Mouse (Mus musculus): ENCODE data around the gene Ssrp1. TPM values are rescaled to one million over a fixed set of nuclear protein-coding genes. Genes with fewer than 3 reads are reported as not detected.

Ssrp1 gene
- total RNA-seq, 2 experiments from 2014 or later, result 146 to 154 TPM

- DNase-seq, result no peak
- intact Hi-C loops (cut with DNase I), result loop anchor here (10.0 kb wide), 1 partner anchor 199 kb away; the partner anchor contains the start of gene Slc43a1
Observed at GRCm38 (mm10) chr2:85034169-85034568, 2.9 kb upstream of the Ssrp1 start.

DNA sequence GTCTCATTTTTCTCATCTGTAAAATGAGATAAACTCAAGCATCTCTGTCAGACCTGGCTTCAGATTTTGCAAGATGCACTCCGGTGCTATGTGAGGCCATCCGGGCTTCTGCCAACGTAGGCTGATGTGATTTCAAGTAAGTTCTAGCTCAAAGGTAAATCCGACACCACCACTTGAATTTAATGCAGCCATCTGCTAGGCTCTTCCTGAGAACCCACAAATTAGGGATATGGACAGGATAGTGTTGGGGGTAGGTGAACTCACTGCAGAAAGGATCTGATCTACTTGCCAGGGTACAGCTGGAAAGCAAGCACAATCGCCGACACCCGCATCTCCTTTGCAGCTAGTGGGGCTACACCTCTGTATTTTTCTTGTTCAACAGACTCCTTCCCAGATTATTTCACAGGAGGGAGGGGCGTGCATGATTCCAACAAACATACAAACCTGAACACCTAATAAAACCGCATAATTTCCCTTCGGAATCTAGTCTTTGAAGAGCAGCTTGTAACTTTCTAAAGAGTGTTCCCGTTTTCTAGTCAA lies 457 bp upstream of the Ssrp1 start:
- DNase-seq, result no peak

DNA sequence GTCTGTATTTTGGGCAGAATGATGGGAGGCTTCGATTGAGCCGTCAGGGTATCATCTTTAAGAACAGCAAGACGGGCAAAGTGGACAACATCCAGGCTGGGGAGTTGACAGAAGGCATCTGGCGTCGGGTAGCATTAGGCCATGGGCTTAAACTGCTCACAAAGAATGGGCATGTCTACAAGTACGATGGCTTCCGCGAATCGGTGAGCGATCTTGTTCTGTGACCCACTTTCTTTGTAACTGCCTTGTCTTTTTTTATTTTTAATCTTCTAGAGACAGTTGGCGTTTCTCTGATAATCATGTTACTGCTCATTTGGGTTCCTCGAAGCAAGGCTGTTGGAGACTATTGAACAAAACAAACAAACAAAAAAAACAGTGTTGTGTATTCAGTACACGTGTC lies 1.3 kb downstream of the Ssrp1 start:
- intact Hi-C loops (cut with DNase I), result loop anchor here (10.0 kb wide), 1 partner anchor 204 kb away; the partner anchor contains the start of gene Slc43a1
- DNase-seq, result no peak

More for the DNA sequence above, 457 bp upstream of the Ssrp1 start:
- intact Hi-C loops (cut with DNase I), result loop anchor here (10.0 kb wide), 1 partner anchor 202 kb away; the partner anchor contains the start of gene Slc43a1

DNA sequence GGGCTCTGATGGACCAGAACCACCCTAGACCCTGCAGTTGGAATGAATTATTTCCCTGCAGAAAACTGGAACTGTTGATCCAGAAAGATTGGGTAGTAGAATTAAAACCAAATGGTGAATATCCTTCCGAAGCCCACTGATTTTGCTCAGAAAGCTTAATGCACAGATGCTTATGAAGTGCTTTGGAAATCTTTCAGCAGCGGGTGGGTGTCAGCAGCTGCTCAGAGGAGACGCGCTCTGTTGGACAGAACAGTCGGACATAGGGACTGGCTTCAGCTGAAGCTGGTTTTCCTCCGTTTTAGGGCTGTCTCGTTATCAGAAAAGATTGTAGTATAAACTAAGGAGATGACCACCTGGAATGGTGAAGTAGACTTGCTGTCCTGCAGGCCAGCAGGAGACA lies 6.6 kb downstream of the Ssrp1 start:
- intact Hi-C loops (cut with DNase I), result no loop called here
- DNase-seq, result no peak

GRCm38 (mm10) chr2:85046222-85046621 lies 9.2 kb downstream of the Ssrp1 start:
- intact Hi-C loops (cut with DNase I), result no loop called here

DNA sequence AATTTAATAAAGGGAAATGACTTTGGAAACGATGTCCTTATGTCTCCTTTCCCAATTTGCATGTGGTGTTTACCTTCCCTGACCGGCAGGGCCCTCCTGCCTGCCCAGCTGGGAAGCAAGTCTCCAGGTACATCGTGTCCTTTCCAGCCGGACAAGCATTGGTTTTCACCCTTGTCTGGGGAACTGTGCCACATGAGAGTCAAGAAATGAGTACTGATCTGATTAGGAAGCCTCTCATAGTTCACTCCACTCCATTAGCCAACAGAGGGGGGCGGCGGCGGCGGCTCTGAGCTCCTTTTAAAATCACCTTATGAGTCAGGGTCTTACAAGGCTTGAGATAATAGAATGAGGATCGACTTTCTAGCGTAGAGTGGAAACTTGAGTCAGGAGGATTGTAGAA lies 10.0 kb downstream of the Ssrp1 start:
- intact Hi-C loops (cut with DNase I), result no loop called here
- DNase-seq, result no peak

More at GRCm38 (mm10) chr2:85046222-85046621, 9.2 kb downstream of the Ssrp1 start:
- no peak for DNase-seq

DNA sequence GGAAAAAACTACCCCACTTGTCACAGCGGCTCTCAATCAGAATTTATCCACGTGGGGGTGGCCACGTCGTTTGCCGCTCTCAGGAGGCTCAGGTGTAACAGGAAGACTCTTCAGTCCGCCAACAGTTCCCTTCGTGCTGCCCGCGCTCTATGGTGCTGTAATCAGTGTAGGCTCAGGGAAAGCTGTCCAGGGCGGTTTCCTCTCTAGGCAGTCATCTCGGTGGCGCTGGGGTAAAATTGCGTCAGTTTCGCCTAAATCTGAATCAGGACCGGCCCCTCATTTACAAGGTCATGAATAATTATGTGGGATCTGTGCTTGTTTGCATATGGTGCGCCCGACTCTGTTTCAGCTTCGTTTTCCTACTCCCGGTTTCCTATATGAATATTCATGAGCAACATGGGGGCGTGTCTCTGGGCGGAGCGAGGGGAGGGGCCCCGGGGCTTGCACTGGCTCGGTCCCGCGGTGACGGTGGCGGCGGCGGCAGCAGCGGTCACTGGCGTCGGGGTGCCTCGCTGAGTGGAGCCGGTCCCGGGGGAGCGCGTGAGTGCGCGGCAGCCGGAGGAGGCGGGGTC lies 10.6 kb downstream of the Ssrp1 start, which contains the start of gene Tnks1bp1:
Gene Tnks1bp1, plus strand, starts transcription at position 427 of the 572 bp plus-strand sequence.
- intact Hi-C loops (cut with DNase I), result no loop called here
- DNase-seq, result peak; percentile 92

- intact Hi-C loops (cut with DNase I), result no loop called here
- DNase-seq, result peak; percentile 83
Observed at GRCm38 (mm10) chr2:85048168-85048751, 11.2 kb downstream of the Ssrp1 start.

DNA sequence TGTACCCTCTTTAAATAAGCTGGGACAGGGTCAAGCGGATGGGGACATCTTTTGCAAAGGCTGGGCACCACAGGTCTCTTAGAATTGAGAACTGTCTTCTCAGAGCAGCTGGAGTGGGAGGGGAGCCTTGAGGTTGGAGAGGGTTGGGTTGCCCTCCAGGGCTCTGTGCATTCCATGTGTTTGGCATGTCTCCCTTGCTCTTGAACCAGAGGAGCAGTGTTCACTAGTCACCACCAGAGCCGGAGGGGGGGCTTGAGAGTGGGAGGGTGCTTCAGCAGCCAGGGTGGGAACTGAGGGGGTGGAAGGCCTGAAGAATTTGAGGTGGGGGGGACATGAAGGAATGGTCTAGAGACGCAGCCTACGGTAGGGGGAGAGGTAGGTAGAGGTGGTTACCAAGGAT lies 12.2 kb downstream of the Ssrp1 start:
- DNase-seq, result peak; percentile 36
- intact Hi-C loops (cut with DNase I), result no loop called here

DNA sequence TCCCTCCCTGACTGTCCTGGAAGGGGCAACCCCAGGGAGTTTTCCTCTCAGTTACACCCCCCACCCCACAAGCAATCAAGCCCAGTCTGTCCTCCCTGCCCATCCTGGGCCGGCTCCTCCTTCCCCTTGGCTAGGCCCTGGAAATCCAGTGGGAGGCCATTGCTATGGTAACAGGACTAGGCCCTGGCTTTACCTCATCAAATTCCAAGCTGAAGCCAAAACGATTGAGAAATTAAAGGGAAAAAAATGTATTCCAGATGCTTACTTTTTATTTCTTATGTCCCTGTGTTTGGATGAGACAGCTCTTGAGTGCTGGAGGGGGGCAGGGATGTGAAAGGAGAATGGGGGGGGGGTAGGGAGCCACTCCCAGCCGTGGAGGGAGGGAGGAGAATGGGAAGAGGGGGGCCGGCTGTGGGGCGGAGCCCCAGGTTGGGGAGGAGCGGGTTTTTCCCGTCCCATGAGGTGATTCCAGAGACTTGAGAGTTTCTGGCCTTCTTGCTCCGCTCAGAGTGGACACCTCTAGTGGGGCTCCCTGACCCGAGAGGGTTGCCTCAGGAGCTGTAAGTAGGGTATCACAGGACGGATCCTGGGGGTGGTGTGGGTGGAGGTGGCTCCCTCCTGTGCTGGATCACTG lies 13.1 kb downstream of the Ssrp1 start:
- peak; percentile 78 for DNase-seq
- intact Hi-C loops (cut with DNase I), result no loop called here

- peak; percentile 33 for DNase-seq
- intact Hi-C loops (cut with DNase I), result no loop called here
Observed at GRCm38 (mm10) chr2:85050746-85051145, 13.7 kb downstream of the Ssrp1 start.

GRCm38 (mm10) chr2:85053192-85053816 lies 16.3 kb downstream of the Ssrp1 start:
- no peak for DNase-seq
- intact Hi-C loops (cut with DNase I), result no loop called here

GRCm38 (mm10) chr2:85056711-85057110 lies 19.7 kb downstream of the Ssrp1 start:
- intact Hi-C loops (cut with DNase I), result no loop called here
- no peak for DNase-seq

GRCm38 (mm10) chr2:85059677-85060076 lies 22.6 kb downstream of the Ssrp1 start:
- intact Hi-C loops (cut with DNase I), result no loop called here
- no peak for DNase-seq

- DNase-seq, result peak; percentile 17
- intact Hi-C loops (cut with DNase I), result no loop called here
Observed at GRCm38 (mm10) chr2:85060591-85061060, 23.6 kb downstream of the Ssrp1 start.

DNA sequence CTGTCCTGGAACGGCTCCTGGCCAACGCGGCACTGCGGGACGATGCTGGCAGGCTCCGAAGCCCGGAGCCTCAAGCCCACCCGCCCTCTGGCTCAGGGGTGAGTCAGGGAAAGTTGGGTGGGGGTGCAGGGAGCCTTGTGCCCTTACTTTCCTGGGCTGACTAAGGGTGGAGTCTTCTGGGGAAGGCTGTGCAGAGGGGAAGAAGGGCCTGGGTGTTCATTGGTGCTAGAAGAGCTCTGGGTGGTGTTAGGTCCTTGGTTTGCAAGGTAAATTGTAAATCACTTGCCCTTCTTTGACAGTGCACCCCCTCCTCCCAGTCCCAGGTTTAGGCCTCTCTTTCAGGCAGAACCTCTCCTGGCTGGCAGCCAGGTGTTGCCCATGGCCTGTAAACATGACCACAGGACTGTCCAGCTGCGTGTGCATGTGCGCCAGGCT lies 24.1 kb downstream of the Ssrp1 start:
- DNase-seq, result peak; percentile 27
- intact Hi-C loops (cut with DNase I), result no loop called here

DNA sequence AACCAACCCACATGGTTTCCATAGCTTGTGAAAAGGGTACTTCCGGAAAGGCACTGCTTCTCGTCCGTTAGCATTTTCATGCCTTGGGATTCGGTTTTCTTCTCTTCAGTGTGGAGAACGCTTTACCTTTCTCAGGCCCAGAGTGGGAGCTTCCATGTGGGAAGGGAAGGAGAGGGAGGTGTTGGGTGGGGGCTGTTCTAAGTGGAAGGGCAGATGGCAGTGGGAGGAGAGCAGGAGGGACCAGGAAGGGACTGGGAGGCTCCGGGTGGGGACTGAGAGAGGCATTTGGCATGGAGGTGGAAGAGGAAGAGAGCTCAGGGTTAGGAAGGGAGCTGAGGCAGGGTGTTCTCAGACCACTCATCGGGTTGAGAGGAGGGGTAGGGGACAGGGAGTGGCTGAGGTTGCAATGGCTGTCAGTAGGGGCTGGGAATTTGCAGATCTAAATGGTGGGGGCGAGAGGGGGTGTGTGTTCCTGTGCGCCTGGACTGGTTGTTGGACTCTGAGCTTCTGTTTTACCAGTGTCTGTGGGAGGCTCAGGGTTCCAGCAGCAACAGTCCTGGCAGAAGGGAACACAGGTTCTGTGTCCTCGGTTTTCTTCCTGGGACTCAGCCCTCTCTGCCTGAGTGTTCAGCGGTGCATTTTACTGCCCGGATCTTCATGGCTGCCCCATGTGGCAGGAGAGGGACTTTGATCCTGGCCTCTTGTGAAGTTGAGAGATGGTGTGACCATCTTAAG lies 28.3 kb downstream of the Ssrp1 start:
- intact Hi-C loops (cut with DNase I), result no loop called here

DNA sequence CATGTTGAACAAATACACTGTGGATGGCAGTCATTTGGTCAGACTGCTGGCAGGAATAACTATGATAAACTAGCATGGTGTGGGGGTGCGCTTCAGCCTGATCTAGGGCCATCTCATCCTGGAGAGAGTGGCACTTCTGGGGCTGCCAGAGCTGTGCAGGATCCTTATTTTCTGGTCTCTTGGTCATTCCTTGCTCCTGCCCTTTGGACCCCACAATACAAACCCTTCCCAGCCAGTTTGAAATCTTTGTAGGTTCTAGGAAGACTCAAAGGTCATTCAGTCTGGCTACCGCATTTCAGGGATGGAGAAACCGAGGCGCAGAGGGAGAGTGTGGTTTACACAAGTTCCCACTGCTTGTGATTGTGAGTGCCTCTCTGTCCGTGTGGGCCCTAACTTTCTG lies 29.9 kb downstream of the Ssrp1 start:
- intact Hi-C loops (cut with DNase I), result no loop called here

More for the DNA sequence above, 28.3 kb downstream of the Ssrp1 start:
- DNase-seq, result no peak

GRCm38 (mm10) chr2:85067903-85068625 lies 31.0 kb downstream of the Ssrp1 start:
- intact Hi-C loops (cut with DNase I), result no loop called here
- peak; percentile 21 for DNase-seq

More for the DNA sequence above, 29.9 kb downstream of the Ssrp1 start:
- DNase-seq, result no peak

DNA sequence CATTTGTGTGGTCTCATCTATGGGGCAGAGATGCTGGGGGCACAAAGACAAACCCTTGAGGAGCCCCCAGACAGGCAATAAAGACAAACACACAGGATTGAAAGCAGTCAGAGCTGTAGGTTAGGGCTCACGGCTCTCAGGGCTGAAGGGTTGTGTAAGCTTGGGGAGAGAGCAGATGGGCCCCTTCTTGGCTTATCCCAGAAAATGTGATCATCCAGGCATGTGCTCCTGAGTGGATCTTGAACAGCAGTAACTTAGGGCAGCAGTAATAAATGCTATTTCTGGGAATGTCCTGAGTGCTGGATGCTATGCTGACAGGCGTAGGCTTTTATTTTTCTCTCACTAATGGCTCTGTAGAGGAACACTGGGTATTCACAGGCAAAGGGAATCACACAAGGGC lies 31.6 kb downstream of the Ssrp1 start:
- DNase-seq, result no peak
- intact Hi-C loops (cut with DNase I), result no loop called here
